Mouse (Mus musculus): Measurements from ENCODE around the gene Drc3. TPM values are rescaled to one million over a fixed set of nuclear protein-coding genes. Genes with fewer than 3 reads are reported as not detected.

Gene Drc3
- total RNA-seq (2021): 1 to 10 TPM; 1.0 to 1.4 TPM
- long read RNA-seq, experiment 1, partial matches to known transcripts: 0 of 1 reads
- long read RNA-seq, experiment 1, other reads (novel, unspliced or antisense): 1 of 1 reads
- long read RNA-seq, experiment 2: 0 reads

- peak; percentile 100 for DNase-seq (ENCODE audit: low spot score)
These were observed at the start of gene Drc3, which contains the start of gene Tom1l2 for GRCm38 (mm10) chr11:60352559-60353411. TSS of gene Drc3 (plus strand) at chr11:60353329. TSS of gene Tom1l2 (minus strand) at chr11:60352905.

- DNase-seq (ENCODE audit: low spot score): no peak
These were observed 49.6 kb upstream of the Drc3 start for GRCm38 (mm10) chr11:60303497-60303896.

- DNase-seq (ENCODE audit: low spot score): no peak
These were observed 47.5 kb upstream of the Drc3 start for GRCm38 (mm10) chr11:60305611-60306010.

GRCm38 (mm10) chr11:60306834-60307233 lies 46.3 kb upstream of the Drc3 start:
- DNase-seq (ENCODE audit: low spot score): peak; percentile 45

GRCm38 (mm10) chr11:60307375-60307825 lies 45.7 kb upstream of the Drc3 start:
- no peak for DNase-seq (ENCODE audit: low spot score)

GRCm38 (mm10) chr11:60308061-60308460 lies 45.1 kb upstream of the Drc3 start:
- DNase-seq (ENCODE audit: low spot score): no peak

GRCm38 (mm10) chr11:60308506-60309116 lies 44.5 kb upstream of the Drc3 start:
- DNase-seq (ENCODE audit: low spot score): no peak

- DNase-seq (ENCODE audit: low spot score): no peak
These were observed 43.3 kb upstream of the Drc3 start for GRCm38 (mm10) chr11:60309875-60310274.

GRCm38 (mm10) chr11:60311025-60311854 lies 41.9 kb upstream of the Drc3 start:
- DNase-seq (ENCODE audit: low spot score): peak; percentile 59

GRCm38 (mm10) chr11:60316250-60316649 lies 36.9 kb upstream of the Drc3 start:
- DNase-seq (ENCODE audit: low spot score): no peak

- DNase-seq (ENCODE audit: low spot score): no peak
These were observed 36.2 kb upstream of the Drc3 start for GRCm38 (mm10) chr11:60316883-60317282.

- peak; percentile 48 for DNase-seq (ENCODE audit: low spot score)
These were observed 35.6 kb upstream of the Drc3 start for GRCm38 (mm10) chr11:60317376-60318102.

- DNase-seq (ENCODE audit: low spot score): peak; percentile 50
These were observed 34.4 kb upstream of the Drc3 start for GRCm38 (mm10) chr11:60318716-60319115.

GRCm38 (mm10) chr11:60319257-60320066 lies 33.7 kb upstream of the Drc3 start:
- no peak for DNase-seq (ENCODE audit: low spot score)

- no peak for DNase-seq (ENCODE audit: low spot score)
These were observed 32.6 kb upstream of the Drc3 start for GRCm38 (mm10) chr11:60320426-60321037.

- no peak for DNase-seq (ENCODE audit: low spot score)
These were observed 31.7 kb upstream of the Drc3 start for GRCm38 (mm10) chr11:60321438-60321837.

GRCm38 (mm10) chr11:60323731-60324130 lies 29.4 kb upstream of the Drc3 start:
- DNase-seq (ENCODE audit: low spot score): no peak

GRCm38 (mm10) chr11:60330551-60330950 lies 22.6 kb upstream of the Drc3 start:
- no peak for DNase-seq (ENCODE audit: low spot score)

- DNase-seq (ENCODE audit: low spot score): no peak
These were observed 19.7 kb upstream of the Drc3 start for GRCm38 (mm10) chr11:60333461-60333860.

GRCm38 (mm10) chr11:60334124-60334523 lies 19.0 kb upstream of the Drc3 start:
- no peak for DNase-seq (ENCODE audit: low spot score)
